Mouse (Mus musculus) embryonic facial prominence, embryonic 13.5 days (tissue): ENCODE data around the gene Zfp811. TPM values are rescaled to one million over a fixed set of nuclear protein-coding genes. Genes with fewer than 3 reads are reported as not detected.

Source experiments
- ATAC-seq: fragments of 200-750 bp; cut with Nextera tagmentation; 2 replicates; pipeline ENCODE4 v1.8.0; 2017; ENCODE audit warnings: low read depth; ENCODE audit not compliant: insufficient number of reproducible peaks, insufficient read depth, low FRiP score, low TSS enrichment
- H3K27ac ChIP-seq: fragments of 300-500 bp; sonication (generic); 2 replicates; pipeline ENCODE4 v1.5.1; 2015; ENCODE audit warnings: moderate library complexity, mild to moderate bottlenecking, inconsistent platforms
- H3K27me3 ChIP-seq: fragments of 300-500 bp; sonication (generic); 2 replicates; pipeline ENCODE4 v1.6.1; 2015; ENCODE audit warnings: mild to moderate bottlenecking, inconsistent platforms
- H3K36me3 ChIP-seq: fragments of 300-500 bp; sonication (generic); 2 replicates; pipeline ENCODE4 v1.6.1; 2015; ENCODE audit warnings: mild to moderate bottlenecking, inconsistent platforms
- H3K4me1 ChIP-seq: fragments of 300-500 bp; sonication (generic); 2 replicates; pipeline ENCODE4 v1.6.1; 2015; ENCODE audit warnings: inconsistent platforms
- H3K4me2 ChIP-seq: fragments of 300-500 bp; sonication (generic); 2 replicates; pipeline ENCODE4 v1.6.1; 2015; ENCODE audit warnings: moderate library complexity, mild to moderate bottlenecking, inconsistent platforms
- H3K4me3 ChIP-seq: fragments of 300-500 bp; sonication (generic); 2 replicates; pipeline ENCODE4 v1.5.1; 2015; ENCODE audit warnings: mild to moderate bottlenecking, inconsistent platforms
- H3K9ac ChIP-seq: fragments of 300-500 bp; sonication (generic); 2 replicates; pipeline ENCODE4 v1.6.1; 2015; ENCODE audit warnings: mild to moderate bottlenecking, inconsistent platforms
- H3K9me3 ChIP-seq: fragments of 300-500 bp; sonication (generic); 2 replicates; pipeline ENCODE4 v1.6.1; 2016; ENCODE audit warnings: inconsistent platforms
- WGBS: fragments of 180-500 bp; shearing (Covaris S2); methylation state at CpG from one replicate; pipeline ENCODE4 v1.1.7; 2015; ENCODE audit warnings: mixed read lengths; 5-methylcytosine and 5-hydroxymethylcytosine counted together
- polyA plus RNA-seq: library from polyadenylated mRNA; unstranded; fragments of >200 nt; fragmentation: Nextera tagmentation; extraction: Ambion mirVana; gene quantifications from 2 replicates; pipeline ENCODE4 v1.2.1, GENCODE M21; 2015

The Zfp811 gene
- polyA plus RNA-seq, 1 experiment from 2014 or later: 9.4 TPM

DNA sequence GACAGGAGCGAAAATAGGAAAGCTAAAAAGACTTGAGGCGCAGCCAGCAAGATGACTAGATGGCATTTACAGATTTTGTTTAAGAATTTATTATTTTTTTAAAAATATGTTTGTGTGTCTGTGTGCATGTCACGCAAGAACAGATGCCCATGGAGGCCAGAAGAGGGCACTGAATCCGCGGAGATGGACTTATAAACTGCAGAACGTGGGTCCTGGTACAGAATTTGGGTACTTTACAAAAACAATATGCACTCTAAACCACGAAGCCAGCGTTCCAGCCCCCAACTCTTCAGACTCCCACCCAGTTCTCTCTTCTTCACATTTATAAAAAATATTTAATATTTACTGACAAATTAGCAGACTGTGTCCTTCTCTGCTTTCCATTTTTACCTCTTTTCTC, 20.5 kb downstream of the Zfp811 start:
- WGBS: 74% methylated on average over 8 of the region's 8 CpGs
- Histone ChIP-seq H3K36me3 (peaks cover 16% of the 10 kb centered on the region), H3K9me3 (no peaks in the 10 kb centered on the region), H3K27ac (no peak overlapping the region), H3K4me3 (peak overlapping the region; percentile 92; the same call in 1 of the 2 replicates), H3K4me2 (peak overlapping the region; percentile 70; the same call in 1 of the 2 replicates), H3K9ac (no peak overlapping the region), H3K4me1 (peaks cover 20% of the 10 kb centered on the region), H3K27me3 (no peaks in the 10 kb centered on the region)
- no peak for ATAC-seq

DNA sequence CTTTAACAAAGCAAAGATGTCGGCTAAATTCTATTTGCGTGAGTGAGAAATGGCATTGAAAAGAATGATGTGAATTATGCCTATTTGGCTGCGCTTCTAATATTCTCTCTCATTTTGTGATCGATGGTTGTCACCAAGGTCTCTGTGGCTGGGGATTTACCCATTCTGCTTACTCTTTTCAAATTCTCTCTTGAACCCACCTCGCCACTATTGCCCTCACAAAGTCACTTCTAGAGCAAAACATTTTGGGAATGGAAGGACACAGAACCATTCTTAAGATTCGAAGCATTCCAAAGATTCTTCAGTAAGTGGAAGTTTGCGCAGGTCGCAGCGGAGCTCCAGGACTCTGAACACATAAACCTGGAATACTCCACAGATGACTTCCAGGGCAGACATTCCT, 21.2 kb downstream of the Zfp811 start:
- Histone ChIP-seq H3K9ac (peak overlapping the region; percentile 98), H3K27me3 (no peaks in the 10 kb centered on the region), H3K36me3 (peaks cover 22% of the 10 kb centered on the region), H3K27ac (peak overlapping the region; percentile 94), H3K9me3 (no peaks in the 10 kb centered on the region), H3K4me2 (peak overlapping the region; percentile 70), H3K4me1 (peaks cover 20% of the 10 kb centered on the region), H3K4me3 (peak overlapping the region; percentile 92)
- WGBS: 5% methylated on average over 9 of the region's 9 CpGs
- ATAC-seq: no peak

DNA sequence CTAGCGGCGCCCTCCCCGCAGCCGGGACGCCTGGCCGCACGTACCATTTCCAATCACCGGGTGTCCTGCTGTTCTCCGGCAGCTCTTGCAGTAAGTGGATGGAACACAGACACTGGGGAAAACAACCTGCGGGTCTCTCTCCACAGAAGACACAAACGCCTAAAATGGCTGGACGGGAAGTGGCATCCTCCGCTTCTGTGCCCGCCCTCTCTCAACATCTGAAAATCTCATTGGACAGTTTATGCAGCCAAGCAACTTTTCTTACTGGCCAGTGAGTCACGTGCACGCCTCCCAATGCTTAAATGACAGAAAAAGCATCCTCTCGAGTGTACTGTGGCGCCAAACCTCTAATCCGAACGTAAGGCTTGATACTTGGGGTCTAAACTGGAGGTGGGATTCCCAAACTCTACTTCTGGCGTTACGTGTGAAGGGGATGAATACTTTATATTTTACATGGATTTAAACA, 21.6 kb downstream of the Zfp811 start, which contains the start of gene Zfp871:
Gene Zfp871, minus strand, starts transcription at position 194 of the 466 bp plus-strand sequence.
- Histone ChIP-seq H3K4me1 (peaks cover 20% of the 10 kb centered on the region), H3K27ac (peak within 1 kb of the TSS; percentile 94), H3K9ac (peak within 1 kb of the TSS; percentile 98), H3K9me3 (no peaks in the 10 kb centered on the region), H3K4me3 (peak within 1 kb of the TSS; percentile 92), H3K27me3 (no peaks in the 10 kb centered on the region), H3K4me2 (peak within 1 kb of the TSS; percentile 70), H3K36me3 (peaks cover 26% of the 10 kb centered on the region)
- WGBS: under 1% methylated on average over 22 of the region's 22 CpGs
- peak; percentile 93 for ATAC-seq

DNA sequence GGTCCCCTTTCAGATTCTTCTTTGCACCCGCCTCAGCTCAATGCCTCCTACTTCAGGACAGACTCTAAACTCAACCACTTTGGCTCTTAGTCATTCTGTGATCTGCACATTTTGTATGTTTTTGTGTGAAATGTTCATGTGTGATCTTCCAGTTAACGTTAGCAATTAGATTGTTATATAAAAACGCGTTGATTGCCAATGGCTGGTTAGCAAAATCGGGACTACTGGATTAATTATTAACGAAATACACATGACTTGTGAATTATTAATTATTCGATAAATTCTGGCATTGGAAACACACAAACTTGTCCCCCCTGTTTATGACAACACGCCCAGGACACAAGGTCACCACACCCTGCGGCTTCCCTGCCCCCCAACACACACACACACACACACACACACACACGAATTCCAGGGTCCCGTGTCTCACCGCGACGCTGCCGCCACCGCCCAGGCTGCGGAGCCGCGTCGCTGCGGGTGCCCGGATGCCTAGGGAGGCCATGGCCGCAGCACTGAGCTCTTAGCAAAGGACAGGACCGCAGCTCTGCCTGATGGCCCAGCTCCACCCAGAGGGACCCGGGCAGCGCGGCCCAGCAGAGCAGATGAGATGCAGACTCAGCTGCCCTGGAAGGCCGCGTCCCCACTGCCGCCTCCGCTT, 22.2 kb downstream of the Zfp811 start:
- H3K9ac ChIP-seq: peak overlapping the region; percentile 98
- H3K4me2 ChIP-seq: peak overlapping the region; percentile 70
- H3K9me3 ChIP-seq: no peaks in the 10 kb centered on the region
- peak overlapping the region; percentile 94 for H3K27ac ChIP-seq
- under 1% methylated on average over 31 of the region's 31 CpGs for WGBS
- H3K4me1 ChIP-seq: peaks cover 20% of the 10 kb centered on the region
- peak overlapping the region; percentile 92 for H3K4me3 ChIP-seq
- ATAC-seq: peak; percentile 81; the same call in 1 of the 2 replicates
- no peaks in the 10 kb centered on the region for H3K27me3 ChIP-seq
- H3K36me3 ChIP-seq: peaks cover 28% of the 10 kb centered on the region

DNA sequence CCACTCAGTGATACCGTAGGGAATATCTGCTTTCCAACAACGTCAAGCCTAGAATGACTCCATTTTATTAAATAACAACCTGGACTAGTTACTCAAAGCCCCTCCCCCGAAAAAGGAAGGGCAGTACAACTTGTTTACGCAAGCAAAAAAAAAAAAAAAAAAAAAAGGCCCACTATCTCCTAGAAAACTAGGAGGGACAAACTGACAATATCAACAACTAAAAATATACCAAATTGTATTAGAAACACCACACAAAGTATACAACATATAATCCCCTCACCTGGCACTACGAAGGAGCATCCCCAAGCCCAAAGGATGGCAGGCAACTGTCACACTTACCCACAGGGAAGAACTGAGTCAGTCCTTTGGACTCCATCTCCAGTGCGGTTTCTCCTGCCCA, 22.8 kb downstream of the Zfp811 start:
- no peaks in the 10 kb centered on the region for H3K27me3 ChIP-seq
- no peaks in the 10 kb centered on the region for H3K9me3 ChIP-seq
- no peak for ATAC-seq
- 68% methylated on average over 6 of the region's 6 CpGs for WGBS
- peak overlapping the region; percentile 92 for H3K4me3 ChIP-seq
- H3K9ac ChIP-seq: peak overlapping the region; percentile 98
- peaks cover 20% of the 10 kb centered on the region for H3K4me1 ChIP-seq
- H3K36me3 ChIP-seq: peaks cover 30% of the 10 kb centered on the region
- no peak overlapping the region for H3K27ac ChIP-seq
- H3K4me2 ChIP-seq: peak overlapping the region; percentile 70

DNA sequence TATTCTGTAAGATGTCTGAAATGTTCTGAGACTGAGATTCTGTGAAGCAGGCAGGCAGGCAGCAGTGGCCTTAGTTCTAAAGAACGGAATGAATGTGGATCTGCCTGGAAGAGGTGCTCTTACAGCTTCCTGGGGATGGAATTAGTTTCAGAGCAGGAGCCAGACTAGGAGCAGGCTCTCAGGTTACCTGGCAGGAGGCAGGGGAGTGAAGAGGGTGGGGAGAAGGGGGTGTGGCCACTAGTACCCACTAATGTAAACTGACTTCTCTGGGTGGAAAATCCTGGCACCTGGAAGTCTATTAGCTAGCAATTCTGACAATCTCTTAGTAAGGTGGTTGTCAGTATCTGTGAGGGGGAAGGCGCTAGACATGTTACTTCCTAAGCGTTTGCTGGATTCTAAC, 24.1 kb downstream of the Zfp811 start:
- H3K36me3 ChIP-seq: peaks cover 32% of the 10 kb centered on the region
- WGBS: 60% methylated on average over 3 of the region's 3 CpGs

DNA sequence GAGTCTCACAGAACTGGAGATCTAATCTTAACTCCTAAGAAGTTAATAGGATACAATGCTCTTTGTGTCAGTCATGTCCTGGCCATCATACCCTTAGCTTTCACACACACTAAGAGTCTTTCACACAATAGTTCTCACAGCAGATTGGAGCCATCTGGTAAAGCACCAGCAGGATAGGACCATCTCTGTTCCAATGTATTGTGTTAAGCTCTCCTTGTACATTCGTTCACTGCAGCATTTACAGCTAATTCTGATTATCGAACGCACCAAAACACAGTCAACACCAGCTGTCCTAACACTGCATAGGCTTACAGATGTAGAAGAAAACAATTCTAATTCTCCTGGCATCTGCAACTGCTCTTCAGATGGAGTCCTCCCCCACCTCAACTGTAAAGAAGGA, 32.2 kb downstream of the Zfp811 start:
- Histone ChIP-seq H3K9me3 (no peaks in the 10 kb centered on the region), H3K27ac (no peak overlapping the region), H3K4me3 (no peak overlapping the region), H3K4me1 (0 out of 2 replicates have a peak, but pooled peaks cover 5% of the 10 kb centered on the region), H3K9ac (no peak overlapping the region), H3K4me2 (no peak overlapping the region), H3K36me3 (peaks cover 72% of the 10 kb centered on the region), H3K27me3 (no peaks in the 10 kb centered on the region)
- no peak for ATAC-seq
- 95% methylated on average over 3 of the region's 3 CpGs for WGBS

More for the DNA sequence above, 24.1 kb downstream of the Zfp811 start:
- H3K9me3 ChIP-seq: no peaks in the 10 kb centered on the region
- ATAC-seq: no peak
- H3K4me3 ChIP-seq: no peak overlapping the region
- H3K9ac ChIP-seq: no peak overlapping the region
- H3K4me2 ChIP-seq: peak overlapping the region; percentile 70; the same call in 1 of the 2 replicates
- H3K27me3 ChIP-seq: no peaks in the 10 kb centered on the region
- H3K27ac ChIP-seq: no peak overlapping the region
- H3K4me1 ChIP-seq: peaks cover 20% of the 10 kb centered on the region

DNA sequence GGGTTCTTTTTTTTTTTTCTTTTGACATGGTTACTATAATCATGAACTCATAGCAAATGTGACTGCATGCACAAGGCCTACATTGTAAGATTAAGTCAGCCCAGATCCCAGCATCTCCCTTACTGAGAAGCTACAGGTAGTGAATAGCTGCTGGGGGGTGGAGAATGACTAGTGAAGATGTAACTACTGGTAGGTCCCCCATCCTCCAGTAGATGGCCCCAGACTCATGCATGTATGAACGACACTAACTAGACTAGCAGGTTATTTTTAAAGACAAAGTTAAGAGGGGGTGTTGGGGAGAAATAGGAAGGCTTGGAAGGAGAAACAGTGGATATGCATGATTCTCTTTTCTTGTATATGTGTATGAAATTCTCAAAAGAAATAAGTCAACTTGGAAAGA, 38.5 kb downstream of the Zfp811 start:
- Histone ChIP-seq H3K27ac (no peak overlapping the region), H3K4me2 (no peak overlapping the region), H3K9ac (no peak overlapping the region), H3K27me3 (no peaks in the 10 kb centered on the region), H3K9me3 (peaks cover 6% of the 10 kb centered on the region; the same call in 1 of the 2 replicates), H3K36me3 (peaks cover 94% of the 10 kb centered on the region), H3K4me1 (no peaks in the 10 kb centered on the region), H3K4me3 (no peak overlapping the region)
- WGBS: 87% methylated on average over 1 of the region's 1 CpGs
- no peak for ATAC-seq

DNA sequence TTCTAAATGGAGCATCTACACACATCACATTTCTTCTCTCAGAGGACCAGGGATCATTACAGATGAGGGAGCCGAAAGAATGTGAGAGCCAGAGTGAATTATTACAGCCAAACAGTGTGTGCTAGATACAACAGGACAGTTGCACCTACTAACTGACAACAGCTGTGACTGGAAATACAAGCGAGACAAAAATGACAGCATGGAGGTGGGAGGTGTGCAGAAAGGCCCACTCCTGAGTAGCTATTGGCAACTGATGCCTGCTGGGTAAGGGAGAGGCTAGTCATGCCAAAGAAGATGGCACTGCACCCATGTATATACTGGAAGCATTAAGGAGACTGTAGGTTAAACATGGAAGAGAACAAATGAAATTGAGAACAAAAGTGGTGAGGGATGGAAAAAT, 43.3 kb downstream of the Zfp811 start:
- Histone ChIP-seq H3K27me3 (no peaks in the 10 kb centered on the region), H3K4me1 (no peaks in the 10 kb centered on the region), H3K9me3 (peaks cover 21% of the 10 kb centered on the region; the same call in 1 of the 2 replicates), H3K4me3 (no peak overlapping the region), H3K9ac (no peak overlapping the region), H3K4me2 (no peak overlapping the region), H3K27ac (no peak overlapping the region), H3K36me3 (peaks cover 74% of the 10 kb centered on the region)
- 100% methylated on average over 2 of the region's 2 CpGs for WGBS
- ATAC-seq: no peak

DNA sequence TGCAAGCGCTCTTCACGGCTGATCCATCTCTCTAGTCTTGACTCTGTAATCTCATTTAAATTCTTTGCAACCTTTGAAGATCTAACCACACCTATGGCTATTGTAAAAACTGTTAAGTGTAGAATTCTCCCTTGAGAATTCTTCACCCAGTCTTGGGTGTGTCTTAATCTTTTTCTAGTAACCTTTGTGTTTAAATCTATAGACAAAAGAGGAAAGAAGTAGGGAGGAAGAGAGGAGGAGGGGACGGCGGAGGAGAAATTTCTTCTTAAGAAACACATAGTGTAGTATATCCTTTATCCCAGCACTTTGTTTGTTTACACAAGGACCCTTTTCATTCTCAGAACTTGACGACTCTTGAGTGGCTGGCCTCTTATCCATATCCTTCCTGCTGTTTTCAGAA, 52.4 kb downstream of the Zfp811 start:
- no peak for ATAC-seq
- Histone ChIP-seq H3K27me3 (0 out of 2 replicates have a peak, but pooled peaks cover 3% of the 10 kb centered on the region), H3K36me3 (no peaks in the 10 kb centered on the region), H3K4me3 (no peak overlapping the region), H3K27ac (no peak overlapping the region), H3K9ac (no peak overlapping the region), H3K4me2 (no peak overlapping the region), H3K9me3 (no peaks in the 10 kb centered on the region), H3K4me1 (no peaks in the 10 kb centered on the region)
- WGBS: 78% methylated on average over 5 of the region's 5 CpGs

DNA sequence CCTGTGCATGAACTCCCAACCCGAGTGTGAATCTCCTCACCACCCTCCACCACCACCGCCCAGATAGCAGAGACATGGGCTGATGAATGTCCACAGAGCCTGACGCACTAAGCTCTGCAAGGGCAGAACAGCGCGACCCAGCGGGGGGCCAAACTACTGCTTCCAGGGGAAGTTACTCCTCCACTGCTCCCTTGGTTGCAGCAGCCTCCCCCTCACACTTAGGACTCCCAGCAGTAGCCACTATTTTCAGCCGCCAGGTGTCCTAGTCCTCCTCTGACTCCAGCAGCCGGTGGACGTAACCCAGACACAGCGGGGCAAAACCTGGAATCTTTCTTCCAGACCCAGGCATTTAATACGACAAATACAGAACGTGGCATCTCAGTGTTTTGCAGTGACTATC, 56.1 kb downstream of the Zfp811 start:
- no peak overlapping the region for H3K4me2 ChIP-seq
- no peaks in the 10 kb centered on the region for H3K4me1 ChIP-seq
- no peak overlapping the region for H3K4me3 ChIP-seq
- H3K9me3 ChIP-seq: no peaks in the 10 kb centered on the region
- 0 out of 2 replicates have a peak, but pooled peaks cover 3% of the 10 kb centered on the region for H3K27me3 ChIP-seq
- no peak overlapping the region for H3K27ac ChIP-seq
- H3K36me3 ChIP-seq: no peaks in the 10 kb centered on the region
- no peak overlapping the region for H3K9ac ChIP-seq
- WGBS: 12% methylated on average over 12 of the region's 12 CpGs
- no peak for ATAC-seq

DNA sequence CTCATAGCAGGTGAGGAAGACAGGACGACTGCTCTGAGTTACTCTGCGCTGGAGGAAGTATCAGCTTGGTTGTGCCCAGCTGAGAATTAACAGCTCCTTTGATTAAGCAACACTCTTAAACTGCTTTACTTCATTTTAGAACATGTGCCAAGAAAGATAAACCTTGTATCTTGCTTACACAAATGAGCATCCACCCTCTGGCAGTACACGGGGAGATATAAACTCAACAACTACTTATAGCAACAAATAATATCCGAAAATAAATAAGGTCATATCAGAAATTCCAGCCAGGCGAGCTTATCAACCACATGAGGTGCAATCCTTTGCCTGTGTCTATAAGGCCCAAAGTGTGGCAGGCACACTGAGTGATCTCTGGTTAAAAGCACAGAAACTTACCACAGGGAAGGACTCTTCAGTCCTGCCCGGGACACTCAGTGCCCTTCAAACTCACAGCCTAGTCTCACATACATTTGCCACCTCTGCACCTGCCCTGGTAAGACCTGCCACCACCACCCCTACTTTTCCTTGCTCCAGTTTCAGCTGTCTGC, 56.8 kb downstream of the Zfp811 start:
- Histone ChIP-seq H3K4me1 (no peaks in the 10 kb centered on the region), H3K27me3 (0 out of 2 replicates have a peak, but pooled peaks cover 3% of the 10 kb centered on the region), H3K9ac (no peak overlapping the region), H3K27ac (no peak overlapping the region), H3K4me2 (no peak overlapping the region), H3K9me3 (no peaks in the 10 kb centered on the region), H3K36me3 (no peaks in the 10 kb centered on the region), H3K4me3 (no peak overlapping the region)
- no peak for ATAC-seq
- 78% methylated on average over 6 of the region's 6 CpGs for WGBS
